Mouse (Mus musculus): ENCODE results near the gene Cox19.
A peak's percentile ranks its signal among the peaks of the same experiment; 100 is the strongest.
"Not testable (repeated sequence)": the region's sequence is repeated elsewhere in the genome, so short reads cannot be mapped to it uniquely, and the experiment has no call there.

Gene Cox19

DNA sequence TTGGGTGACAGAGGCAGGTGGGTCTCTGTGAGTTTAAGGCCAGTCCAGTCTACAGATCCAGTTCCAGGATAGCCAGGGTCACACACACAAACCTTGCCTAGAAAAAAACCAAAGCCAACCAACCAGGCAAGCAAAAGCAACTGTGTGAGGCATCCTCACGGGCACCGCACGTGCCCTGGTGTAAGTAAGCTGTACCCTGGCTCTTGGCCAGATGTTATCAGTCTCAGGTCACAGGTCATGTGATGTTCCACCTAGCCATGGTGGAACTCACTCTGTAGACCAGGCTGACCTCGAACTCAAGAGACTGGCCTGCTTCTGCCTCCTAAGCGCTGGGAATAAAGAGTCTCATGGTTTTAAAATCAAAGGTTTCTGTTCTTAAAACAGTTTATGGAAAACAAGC lies 8.0 kb upstream of the Cox19 start:
- DNase-seq = no peak

DNA sequence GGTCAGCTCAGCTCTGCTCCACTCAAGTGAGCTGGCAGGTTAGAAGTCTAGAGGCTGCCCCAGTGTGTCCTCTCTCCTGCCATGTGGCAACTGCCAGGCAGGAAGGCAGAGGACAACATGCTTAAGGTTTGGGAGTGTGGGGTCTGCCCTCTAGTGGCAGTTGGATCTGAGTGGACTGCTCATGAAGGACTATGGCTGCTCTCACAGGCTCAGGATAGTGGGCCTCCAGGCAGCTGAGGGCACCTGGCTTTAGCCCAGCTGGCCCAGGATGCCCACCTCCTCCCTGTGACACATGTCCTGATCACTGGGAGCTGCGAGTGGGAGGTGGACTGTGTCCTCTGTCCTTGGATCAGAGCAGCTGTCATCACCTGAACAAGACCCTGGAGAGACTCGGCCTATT lies 7.4 kb upstream of the Cox19 start:
- DNase-seq = peak in 1 of 2 experiments; percentile 50

DNA sequence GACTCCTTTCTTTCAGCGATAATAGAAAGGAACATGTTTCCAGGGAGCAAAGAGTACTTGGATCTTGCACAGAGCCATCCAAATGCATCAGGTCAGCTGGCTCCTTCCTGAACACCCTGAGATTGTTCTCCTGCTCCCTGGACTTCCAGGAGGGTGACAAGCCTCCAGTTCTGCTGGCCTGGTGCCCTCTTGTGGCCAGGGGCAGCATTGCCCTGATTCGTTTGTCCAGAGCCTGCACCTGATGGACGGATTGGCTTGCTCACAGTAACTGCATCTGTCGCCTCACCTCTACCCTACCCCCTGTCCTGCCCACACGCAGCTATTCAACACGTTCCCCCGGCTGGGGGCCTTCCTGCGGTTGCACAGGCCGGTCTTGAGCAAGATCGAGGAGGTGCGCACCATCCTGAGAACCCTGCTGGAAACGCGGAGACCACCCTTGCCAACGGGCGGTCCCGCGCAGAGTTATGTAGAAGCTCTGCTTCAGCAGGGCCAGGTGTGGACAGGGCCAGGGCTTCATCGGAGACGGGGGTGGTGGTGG lies 4.1 kb upstream of the Cox19 start:
- peak; percentile 48 to 77 for DNase-seq

DNA sequence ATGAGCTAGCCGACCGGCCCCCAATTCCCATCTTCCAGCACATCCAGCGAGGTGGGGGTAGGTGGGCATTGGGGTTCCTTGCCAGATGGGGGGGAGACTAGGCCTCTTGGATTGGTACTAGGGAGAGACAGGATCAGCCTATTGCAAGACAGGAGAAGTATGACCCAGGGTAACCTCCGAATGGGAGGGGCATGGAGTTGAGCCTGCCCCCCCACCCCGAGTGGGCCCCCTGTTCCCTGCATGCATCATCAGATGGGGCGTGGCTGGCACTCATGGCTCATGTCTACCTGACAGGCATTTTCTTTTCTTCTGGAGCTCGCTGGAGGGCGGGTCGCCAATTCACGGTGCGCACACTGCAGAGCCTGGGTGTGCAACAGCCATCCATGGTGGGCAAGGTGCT lies 2.7 kb upstream of the Cox19 start:
- DNase-seq = no peak

DNA sequence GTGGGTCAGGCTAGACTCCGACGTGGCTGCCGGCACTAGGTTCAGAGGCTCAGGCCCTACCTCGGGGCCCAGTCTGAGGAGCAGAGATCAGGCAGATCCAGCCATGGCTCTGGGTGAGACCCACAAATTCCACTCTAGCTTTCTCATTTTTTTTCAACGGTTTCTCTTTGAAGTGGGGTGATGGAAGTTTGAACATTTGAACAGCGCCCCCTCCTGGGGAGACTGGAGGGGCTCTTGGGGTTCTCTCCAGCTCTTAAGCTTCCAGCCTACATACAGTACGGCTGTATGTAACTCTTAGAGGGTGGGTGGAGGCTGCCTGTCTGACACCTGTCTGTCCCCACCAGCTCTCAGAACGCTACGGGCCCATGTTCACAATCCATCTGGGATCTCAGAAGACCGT lies 2.3 kb upstream of the Cox19 start:
- no peak for DNase-seq

DNA sequence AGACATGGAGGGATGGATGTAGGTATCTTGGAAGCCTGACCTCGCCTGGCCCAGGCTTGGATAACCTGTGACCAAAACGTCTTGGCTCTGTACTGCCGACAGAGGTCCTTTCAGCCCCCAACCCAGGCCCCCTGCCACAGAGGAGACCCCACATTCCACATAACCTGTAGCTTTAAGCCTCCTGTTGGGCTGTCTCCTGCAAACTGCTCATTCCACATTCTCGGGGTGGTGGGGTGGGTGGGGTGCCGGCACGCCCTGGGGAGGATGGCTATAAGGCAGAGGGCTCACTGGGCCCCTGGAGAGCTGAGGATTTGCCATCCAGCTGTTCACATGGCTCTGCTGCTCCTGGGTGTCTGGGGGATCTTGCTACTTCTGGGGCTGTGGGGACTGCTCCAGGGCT lies 1.1 kb upstream of the Cox19 start, which contains the start of gene Cyp2w1:
Gene Cyp2w1 (plus strand): TSS at position 301 of the 400 bp plus-strand sequence.
- no peak for DNase-seq

DNA sequence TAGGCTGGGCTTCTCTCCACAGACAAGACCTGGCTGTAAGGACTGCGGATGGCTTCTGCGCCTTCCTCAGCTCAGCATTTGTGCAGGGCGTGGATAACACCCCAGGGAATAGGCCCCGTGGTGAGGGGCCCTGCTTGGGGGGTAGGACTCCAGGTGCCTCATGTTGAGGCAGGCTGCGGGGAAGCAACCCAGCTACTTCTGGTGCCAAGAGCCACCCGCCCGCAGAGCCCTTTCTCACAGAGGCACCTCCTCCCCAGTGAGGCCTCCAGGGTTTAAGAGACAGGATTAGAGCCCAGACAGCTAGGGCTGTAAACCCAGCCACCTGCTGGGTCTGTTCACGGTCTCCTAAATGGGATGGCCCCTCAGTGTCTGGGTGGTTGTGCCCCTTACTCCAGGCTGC lies 410 bp upstream of the Cox19 start:
- no peak for DNase-seq

DNA sequence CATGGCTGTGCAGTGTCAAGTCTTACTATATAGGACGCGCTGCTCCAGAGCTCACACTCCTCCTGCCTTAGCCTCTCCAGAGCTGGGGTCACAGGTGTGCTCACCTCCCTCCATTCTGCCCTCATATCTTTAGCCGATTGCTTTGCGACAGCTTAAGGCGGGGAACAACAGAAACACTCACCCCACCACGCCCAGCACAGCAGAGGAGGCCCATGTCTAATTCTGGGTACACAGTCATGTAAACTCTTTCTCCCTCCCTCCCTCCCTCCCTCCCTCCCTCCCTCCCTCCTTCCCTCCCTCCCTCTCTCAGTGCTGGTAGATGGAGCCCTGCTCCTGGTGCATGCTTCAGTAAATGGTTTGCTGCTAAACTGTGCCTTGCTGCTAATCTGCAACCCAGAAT lies 1.5 kb downstream of the Cox19 start:
- DNase-seq = no peak

DNA sequence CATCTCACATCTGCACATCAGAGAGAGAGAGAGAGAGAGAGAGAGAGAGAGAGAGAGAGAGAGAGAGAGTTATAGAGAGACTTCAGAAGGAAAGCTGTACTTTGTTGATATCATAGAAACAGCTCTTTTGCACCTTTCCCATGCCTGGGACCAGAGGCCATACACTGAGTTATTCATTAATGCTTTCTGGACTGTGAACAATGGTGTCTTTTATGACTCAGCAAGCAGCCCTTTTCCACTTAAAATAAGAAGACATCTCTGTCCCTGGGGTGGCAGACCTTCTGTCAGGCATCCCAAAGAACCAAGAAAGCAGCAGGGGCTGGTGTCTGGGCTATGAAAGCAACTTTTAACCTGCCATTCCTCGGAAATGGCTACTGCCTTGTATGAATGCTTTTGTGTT lies 4.0 kb downstream of the Cox19 start:
- no peak for DNase-seq

DNA sequence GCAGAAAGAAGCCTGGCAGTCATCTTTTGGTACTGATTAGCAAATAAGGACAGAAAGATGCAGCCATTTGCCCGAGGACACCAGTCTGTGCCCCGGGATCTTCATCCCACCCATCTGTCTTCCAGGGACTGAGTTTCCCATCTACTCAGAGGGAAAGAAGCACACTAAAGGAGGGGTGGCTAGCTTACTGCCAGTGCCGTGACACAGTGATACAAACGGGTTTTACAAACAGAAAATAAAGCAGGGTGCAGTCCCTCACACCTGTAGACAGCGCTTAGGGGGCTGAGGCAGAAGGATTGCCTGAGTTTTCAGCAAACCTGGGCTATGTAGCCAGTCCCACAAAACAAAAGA lies 5.9 kb downstream of the Cox19 start:
- DNase-seq = no peak

DNA sequence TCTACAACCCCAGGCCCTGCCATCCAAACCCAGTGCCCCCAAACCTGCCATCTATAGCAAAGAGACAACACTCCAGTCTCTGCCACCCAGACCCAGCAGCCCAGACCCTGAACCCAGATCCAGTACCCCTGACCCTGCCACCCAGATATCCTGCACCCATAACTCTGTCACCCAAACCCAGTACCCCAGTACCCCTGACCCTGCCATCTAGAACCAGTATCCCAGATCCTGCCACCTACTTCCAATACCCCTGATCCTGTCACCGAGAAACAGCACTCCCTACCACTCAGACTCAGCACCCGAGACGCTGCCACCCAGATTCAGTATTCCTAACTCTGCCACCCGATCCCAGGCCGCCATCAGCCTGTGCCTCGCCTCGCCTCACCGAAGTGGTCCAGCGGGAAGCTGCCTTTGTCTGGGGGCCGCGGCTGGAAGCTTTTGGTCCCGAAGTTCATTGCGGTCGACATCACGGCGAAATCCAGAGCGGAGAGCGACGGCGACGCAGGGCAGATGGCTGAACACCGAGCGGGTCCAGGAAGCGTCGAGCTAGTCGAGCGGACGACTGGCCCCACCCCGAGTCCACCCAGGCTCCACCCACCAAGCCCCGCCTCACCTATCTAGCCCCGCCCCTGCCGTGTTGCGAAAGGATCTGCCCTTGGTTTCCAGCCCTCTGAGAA lies 6.4 kb downstream of the Cox19 start:
- peak; percentile 91 to 97 for DNase-seq

DNA sequence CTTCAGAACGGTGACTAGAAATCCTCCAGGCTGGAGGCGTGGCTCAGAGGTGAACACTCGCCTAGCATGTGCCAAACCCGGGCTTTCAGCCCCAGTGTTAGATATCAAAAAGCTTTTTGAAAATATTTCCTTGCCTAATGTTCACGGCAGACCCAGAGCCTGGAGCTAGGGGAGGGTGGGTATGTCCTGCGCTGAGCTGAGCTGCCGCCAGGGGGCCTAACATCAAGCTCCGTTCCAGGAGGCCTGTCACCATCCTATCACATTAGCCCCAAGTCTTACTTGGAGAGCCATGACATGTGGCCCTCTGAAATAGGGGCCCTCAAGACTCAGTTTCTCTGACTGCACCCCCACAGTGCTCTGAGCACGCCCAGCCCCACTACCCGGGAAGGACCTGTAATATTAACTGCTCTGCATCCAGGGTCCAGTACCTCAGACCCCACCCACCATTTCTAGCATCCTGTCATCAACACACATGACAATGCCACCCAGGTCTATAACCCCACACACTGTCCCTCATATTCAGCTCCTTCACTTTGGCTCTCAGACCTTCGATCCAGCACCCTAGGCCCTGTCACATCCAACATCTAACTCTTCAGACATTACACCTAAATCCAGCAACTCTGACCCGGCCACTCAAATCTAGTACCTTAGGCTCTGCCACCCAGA lies 7.1 kb downstream of the Cox19 start:
- peak; percentile 44 to 74 for DNase-seq

DNA sequence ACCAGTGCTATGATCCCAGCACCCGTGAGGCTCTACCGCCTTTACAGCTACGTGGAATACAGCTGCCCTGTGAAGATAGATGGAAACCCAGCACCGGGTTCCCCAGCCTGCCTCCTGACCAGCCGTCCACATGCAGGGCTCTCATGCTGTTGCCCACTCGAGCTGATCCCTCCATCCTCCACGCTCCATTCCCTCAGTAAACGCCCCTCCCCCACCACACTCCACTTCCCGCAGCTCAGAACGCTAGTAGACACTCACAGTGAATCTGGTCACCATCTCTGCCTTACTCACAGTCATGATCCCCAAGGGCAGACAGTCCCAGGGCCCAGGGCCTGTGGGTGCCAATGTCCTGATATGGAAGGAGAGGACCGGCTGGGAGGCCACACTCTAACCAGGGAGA lies 12.3 kb downstream of the Cox19 start:
- no peak for DNase-seq

DNA sequence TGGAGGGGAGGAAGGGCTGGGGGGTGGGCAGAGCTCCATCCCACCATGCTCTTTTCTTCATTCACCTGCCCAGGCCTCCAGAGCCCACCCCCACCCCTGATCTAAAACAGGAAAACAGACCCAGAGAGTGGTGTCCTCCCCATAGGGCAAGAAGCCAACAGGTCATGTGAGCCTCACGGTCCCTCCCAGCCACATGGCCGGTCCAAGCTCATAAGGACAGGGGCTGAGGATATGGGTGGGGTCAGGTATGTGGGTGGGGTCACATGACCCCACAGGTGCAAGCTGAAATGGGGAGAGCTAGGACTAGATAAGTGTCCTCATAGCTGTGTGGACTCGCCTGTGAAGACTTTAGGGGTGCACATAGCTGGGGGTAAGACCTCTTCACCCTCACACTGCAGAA lies 12.8 kb downstream of the Cox19 start:
- DNase-seq = no peak

DNA sequence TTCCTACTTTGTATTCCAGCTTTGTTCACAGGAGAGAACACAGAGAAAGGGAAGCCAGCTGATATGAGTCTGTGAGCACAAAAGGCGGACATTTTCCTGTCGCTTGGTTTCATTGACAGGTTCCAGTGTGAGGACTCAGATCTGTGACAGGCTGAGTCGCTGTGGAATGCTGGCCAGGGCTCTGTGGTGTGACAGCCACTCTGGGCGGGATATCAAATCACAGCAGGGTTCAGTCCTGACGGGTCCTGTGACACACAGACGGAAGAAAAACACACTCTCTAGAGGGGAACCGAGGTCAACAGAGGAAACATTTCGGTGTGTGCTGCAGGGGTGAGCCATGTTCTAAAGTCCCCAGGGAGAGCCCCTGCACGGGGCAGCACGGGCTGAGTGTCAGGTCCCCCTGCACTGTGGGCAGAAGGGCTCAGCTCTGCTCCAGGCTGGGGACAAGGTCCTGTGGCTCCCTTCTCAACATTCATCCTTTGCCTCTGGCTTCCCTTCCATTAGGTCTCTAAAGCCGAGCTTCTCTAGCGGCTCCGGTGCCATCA lies 13.3 kb downstream of the Cox19 start:
- no peak for DNase-seq

DNA sequence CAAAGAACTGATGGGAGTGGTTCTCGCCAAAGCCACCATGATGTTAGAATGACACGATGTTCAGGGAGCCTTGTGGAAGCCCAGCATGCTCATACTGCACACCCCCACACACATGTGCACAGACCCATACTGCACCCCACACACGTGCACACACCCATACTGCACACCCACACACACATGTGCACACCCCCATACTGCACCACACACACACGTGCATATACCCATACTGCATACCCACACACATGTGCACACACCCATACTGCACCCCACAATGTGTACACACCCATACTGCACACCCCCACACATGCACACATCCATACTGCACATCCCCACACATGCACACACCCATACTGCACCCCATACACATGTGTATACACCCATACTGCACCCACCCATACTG lies 15.6 kb downstream of the Cox19 start:
- DNase-seq = no peak

DNA sequence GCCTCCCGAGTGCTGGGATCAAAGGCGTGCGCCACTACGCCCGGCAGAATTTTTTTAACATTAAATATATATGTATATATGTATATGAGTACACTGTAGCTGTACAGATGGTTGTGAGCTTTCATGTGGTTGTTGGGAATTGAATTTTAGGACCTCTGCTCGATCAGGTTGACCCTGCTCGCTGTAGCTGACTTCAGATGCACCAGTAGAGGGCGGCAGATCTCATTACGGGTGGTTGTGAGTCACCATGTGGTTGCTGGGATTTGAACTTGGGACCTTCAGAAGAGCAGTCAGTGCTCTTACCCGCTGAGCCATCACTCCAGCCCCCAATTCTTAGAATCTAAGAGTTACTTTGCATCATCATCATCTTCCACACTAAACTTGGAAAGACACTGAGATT lies 16.8 kb downstream of the Cox19 start:
- DNase-seq = not testable (repeated sequence)

DNA sequence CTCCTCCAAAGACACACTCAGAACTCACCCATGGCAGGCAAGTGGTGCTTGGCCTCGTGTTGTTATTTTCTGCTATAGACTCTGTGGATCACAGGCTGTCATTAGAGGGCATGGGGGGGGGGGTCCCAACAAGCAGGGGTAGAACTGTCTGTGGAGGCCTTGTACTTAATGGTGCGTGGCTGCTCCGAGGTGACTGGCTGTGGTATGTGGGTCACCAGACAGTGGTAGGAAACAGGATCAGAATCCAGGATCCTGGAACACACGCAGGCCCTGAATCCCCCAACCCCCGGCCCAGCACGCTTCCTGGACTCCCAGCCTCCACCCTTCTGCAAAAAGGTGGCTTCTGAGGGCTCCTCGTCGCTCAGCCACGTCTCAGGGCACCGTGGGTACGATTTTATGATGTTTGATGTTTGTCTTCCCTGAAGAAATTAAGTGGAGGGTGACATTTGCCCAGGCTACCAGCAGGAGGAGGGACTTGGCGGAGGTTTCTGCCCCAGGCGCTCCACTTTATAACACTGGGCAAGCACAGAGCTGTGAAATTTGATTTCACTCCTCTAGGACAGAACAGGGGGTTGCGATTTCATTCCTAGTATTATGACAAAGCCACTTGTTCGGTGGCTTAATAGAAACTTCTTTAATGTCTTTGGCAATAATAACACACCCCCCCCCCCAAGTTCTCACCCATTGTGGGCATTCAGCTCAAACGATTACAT lies 17.8 kb downstream of the Cox19 start:
- no peak for DNase-seq

DNA sequence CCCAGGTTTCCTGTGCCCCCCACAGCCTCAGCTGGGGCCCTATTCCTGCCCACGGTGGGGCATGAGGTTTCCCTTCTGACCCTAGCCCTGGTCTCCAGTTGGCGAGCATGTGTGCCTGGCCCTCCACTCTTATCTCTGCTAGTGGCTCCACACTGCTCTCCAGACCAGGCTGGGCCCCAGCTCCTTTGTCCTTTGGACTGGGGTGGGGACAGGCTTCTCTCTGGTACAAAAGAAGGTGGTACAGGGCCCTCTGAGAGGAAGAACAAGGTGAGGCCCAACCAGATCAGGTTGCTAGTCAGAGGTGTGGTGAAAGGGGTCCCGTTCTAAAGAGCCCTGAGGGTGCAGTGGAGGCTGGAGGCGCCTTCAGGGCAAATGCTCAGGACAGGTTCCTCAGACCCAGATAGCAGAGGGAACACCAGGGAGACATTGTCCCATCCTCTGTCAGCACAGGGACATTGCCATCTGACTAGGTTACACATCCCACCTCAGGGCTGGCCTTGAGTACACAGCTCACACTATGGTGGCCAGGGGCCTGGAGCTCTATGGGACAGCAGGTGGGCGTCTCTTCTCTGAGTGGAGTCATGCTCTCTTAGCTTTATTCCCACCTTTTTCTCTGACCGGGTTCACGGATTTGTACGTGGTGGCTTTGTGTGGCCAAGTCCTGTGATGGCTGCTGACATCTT lies 18.5 kb downstream of the Cox19 start:
- DNase-seq = no peak

DNA sequence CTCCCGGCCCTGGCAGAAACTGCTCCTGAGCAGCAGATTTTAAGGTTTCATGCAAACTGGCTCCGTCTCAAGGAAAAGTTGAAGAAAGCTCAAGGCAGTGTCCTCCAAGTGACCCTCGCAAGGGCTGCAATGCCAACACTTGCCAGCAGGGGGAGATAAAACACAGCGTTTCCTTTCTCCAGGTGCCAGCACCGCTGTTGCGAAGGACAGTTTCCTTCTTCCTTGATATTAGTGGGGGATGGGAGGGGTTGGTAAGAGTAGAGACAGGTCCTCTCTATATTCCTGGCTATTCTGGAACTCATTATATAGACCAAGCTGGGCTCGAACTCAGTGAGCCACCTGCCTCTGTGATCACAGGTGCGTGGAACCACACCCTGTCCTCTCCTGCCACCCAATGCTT lies 19.5 kb downstream of the Cox19 start:
- peak; percentile 41 to 74 for DNase-seq

DNA sequence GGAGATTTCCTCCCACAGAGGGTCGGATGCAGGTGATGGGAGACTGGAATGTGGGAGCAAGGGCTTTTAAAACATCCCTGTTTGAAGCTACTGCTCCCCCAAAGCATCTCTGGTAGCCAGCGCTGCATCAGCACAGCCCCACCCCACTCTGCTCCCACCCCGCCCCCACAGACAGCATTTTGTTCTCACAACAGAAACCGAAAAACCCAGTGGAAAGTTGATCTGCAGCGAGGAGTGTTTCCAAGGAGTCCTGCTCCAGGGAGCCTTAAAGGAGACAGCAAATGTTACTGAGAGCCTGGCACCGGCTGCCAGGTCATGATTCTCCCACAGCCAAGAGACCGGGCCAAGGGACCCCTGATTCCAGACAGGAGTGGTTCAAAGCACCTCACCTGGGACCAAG lies 20.5 kb downstream of the Cox19 start:
- no peak for DNase-seq

DNA sequence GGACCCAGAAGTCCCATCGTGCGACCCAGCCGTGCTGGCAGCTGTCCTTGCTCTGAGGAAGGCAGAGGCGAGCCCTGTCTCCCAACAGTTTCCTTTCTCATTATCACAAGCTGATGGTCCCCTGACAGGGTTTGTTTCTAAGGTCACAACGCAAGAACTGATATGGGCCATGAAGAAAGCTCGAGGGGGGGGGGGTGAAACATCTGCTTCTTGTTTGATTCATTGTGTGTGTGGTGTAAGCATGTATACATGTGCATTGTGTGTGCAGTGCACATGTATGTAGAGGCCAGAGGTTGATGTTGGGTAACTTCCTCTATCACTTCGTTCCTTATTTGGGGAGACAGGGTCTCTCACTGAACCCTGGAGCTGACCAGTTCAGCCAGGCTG lies 23.6 kb downstream of the Cox19 start:
- no peak for DNase-seq

DNA sequence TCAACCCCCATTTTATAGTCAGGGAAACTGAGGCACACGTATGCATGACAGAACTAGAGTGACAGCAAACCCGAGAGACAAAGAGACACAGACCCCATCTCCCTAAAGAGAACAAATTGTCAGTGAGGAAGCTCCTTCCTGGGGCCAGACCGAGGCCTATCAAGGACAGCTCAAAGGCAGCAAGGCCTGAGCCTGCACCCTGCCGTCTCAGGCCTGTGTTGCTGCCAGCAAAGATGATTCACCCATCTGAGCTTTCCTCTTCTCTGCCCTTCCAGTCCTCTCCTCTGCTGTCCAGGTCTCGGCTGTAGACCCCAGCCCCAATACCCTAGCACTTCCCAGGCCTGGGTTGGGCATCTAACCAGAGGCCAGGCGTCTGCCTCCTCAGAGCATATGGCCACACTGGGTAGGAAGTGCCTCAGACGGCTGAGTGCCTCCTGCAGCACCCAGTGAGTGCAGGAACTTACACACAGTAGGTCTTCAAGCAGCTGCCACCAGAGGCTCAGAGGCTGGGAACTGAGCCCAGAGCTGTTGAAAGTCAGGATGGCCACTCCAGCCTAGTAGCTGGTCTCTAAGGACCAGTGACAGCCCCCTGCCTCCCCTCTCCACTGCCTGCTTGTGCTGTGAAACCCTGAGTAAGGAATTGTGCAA lies 24.1 kb downstream of the Cox19 start:
- no peak for DNase-seq

Measured in spleen, adult 18-20 months (tissue).